15 mouse cellular contexts compared by ENCODE assay signal in genomic region chr3:68793923-68794322, GRCm38 (mm10).
A peak's percentile ranks its signal among the peaks of the same experiment; 100 is the strongest.
DNase-seq lines count a peak whose midpoint lies in the region; ATAC-seq lines count a peak whose summit lies in the region.
"Had no signal": no experiment of that assay in that cellular context is flagged by ENCODE, and none has a peak within 500 bp of the region (broad histone marks: within the 10 kb centered on the region; RNA-seq: fewer than 3 reads in every experiment).

No protein-coding gene starts in this region.

- H3K27me3 ChIP-seq in forebrain, embryonic 11.5 days (ENCODE audit: control insufficient read depth, insufficient read depth, low read length) = no peaks in the 10 kb centered on the region
- no peaks in the 10 kb centered on the region for H3K27me3 ChIP-seq in hindbrain, embryonic 15.5 days
- H3K27me3 ChIP-seq in neural tube, embryonic 12.5 days (replicated peaks) = no peaks in the 10 kb centered on the region

- no peak for ATAC-seq in CD4-positive, CD25-positive, alpha-beta regulatory T cell, adult 4 months
- ATAC-seq in forebrain, embryonic 11.5 days (replicated peaks; ENCODE audit: low FRiP score) = no peak
- ATAC-seq in hindbrain, embryonic 15.5 days (ENCODE audit: low FRiP score, low read depth) = peak; percentile 90
- peak; percentile 71 for ATAC-seq in neural tube, embryonic 12.5 days (ENCODE audit: low FRiP score, low read depth)
- ATAC-seq in erythroblast, adult 5-6 weeks (replicated peaks; ENCODE audit: low FRiP score, poor library complexity, severe bottlenecking) = no peak

- H3K36me3 ChIP-seq in forebrain, embryonic 11.5 days (ENCODE audit: control insufficient read depth, insufficient read depth, low read length) = no peaks in the 10 kb centered on the region
- no peaks in the 10 kb centered on the region for H3K36me3 ChIP-seq in hindbrain, embryonic 15.5 days
- H3K36me3 ChIP-seq in neural tube, embryonic 12.5 days = no peaks in the 10 kb centered on the region
- H3K36me3 ChIP-seq: G1E had no signal

- no peak overlapping the region for H3K27ac ChIP-seq in forebrain, embryonic 11.5 days (ENCODE audit: low read depth, low read length)
- H3K27ac ChIP-seq in hindbrain, embryonic 15.5 days (replicated peaks) = peak overlapping the region; percentile 46; the same call in 1 of the 2 replicates
- H3K27ac ChIP-seq in neural tube, embryonic 12.5 days = no peak overlapping the region

- intact Hi-C loops in left cerebral cortex, postnatal 4 days (cut with DNase I) = loop anchor here (10.0 kb wide), 1 partner anchor 141 kb away; no protein-coding TSS in a partner anchor

- no peak overlapping the region for H3K4me2 ChIP-seq in forebrain, embryonic 11.5 days (ENCODE audit: low read depth, low read length, severe bottlenecking)
- no peak overlapping the region for H3K4me2 ChIP-seq in hindbrain, embryonic 15.5 days
- no peak overlapping the region for H3K4me2 ChIP-seq in neural tube, embryonic 12.5 days (replicated peaks)

- no peaks in the 10 kb centered on the region for H3K9me3 ChIP-seq in forebrain, embryonic 11.5 days (ENCODE audit: control insufficient read depth, low read length)
- no peaks in the 10 kb centered on the region for H3K9me3 ChIP-seq in hindbrain, embryonic 15.5 days
- H3K9me3 ChIP-seq in neural tube, embryonic 12.5 days = no peaks in the 10 kb centered on the region
- H3K9me3 ChIP-seq: G1E had no signal

- WGBS in forebrain, embryonic 11.5 days = 58% methylated on average over 2 of the region's 2 CpGs
- 45% methylated on average over 2 of the region's 2 CpGs for WGBS in hindbrain, embryonic 15.5 days
- 33% methylated on average over 2 of the region's 2 CpGs for WGBS in neural tube, embryonic 12.5 days

- H3K9ac ChIP-seq in forebrain, embryonic 11.5 days (ENCODE audit: low read length) = no peak overlapping the region
- no peak overlapping the region for H3K9ac ChIP-seq in hindbrain, embryonic 15.5 days
- H3K9ac ChIP-seq in neural tube, embryonic 12.5 days = no peak overlapping the region

- H3K4me1 ChIP-seq in forebrain, embryonic 11.5 days (replicated peaks; ENCODE audit: control insufficient read depth, insufficient read depth, low read length) = no peaks in the 10 kb centered on the region
- peaks cover 15% of the 10 kb centered on the region for H3K4me1 ChIP-seq in hindbrain, embryonic 15.5 days (replicated peaks)
- H3K4me1 ChIP-seq in neural tube, embryonic 12.5 days = peaks cover 6% of the 10 kb centered on the region; the same call in 1 of the 2 replicates

- DNase-seq in CD4-positive, CD25-positive, alpha-beta regulatory T cell, adult 2 months (ENCODE audit: low read depth, low spot score) = peak; percentile 49
- DNase-seq in forebrain, embryonic 11.5 days (ENCODE audit: low spot score) = peak; percentile 3
- no peak for DNase-seq in left cerebral cortex, postnatal 4 days
- no peak for DNase-seq in adrenal gland, postnatal 4 days (ENCODE audit: low spot score in 2 of 2)
- DNase-seq: cerebellum, adult 2 months; gastrocnemius, postnatal 14 days; kidney, adult 9 months; liver had no signal

- no peak overlapping the region for H3K4me3 ChIP-seq in forebrain, embryonic 11.5 days (ENCODE audit: low read depth, low read length)
- no peak overlapping the region for H3K4me3 ChIP-seq in hindbrain, embryonic 15.5 days
- H3K4me3 ChIP-seq in neural tube, embryonic 12.5 days = no peak overlapping the region
- H3K4me3 ChIP-seq: erythroblast, embryonic 14.5 days; myocyte had no signal

Comparison
In these comparisons a context has a peak if more than half of its experiments do, and no peak if none do; other contexts are left out.
1. DNase-seq: peak in CD4-positive, CD25-positive, alpha-beta regulatory T cell, adult 2 months (single experiment) and forebrain, embryonic 11.5 days (single experiment); none in left cerebral cortex, postnatal 4 days (single experiment) and adrenal gland, postnatal 4 days (0 of 2).
2. ATAC-seq: peak in hindbrain, embryonic 15.5 days (single experiment) and neural tube, embryonic 12.5 days (single experiment); none in CD4-positive, CD25-positive, alpha-beta regulatory T cell, adult 4 months (single experiment), forebrain, embryonic 11.5 days (single experiment) and erythroblast, adult 5-6 weeks (single experiment).